8 mouse cellular contexts compared by ENCODE assay signal in the genomic region with DNA sequence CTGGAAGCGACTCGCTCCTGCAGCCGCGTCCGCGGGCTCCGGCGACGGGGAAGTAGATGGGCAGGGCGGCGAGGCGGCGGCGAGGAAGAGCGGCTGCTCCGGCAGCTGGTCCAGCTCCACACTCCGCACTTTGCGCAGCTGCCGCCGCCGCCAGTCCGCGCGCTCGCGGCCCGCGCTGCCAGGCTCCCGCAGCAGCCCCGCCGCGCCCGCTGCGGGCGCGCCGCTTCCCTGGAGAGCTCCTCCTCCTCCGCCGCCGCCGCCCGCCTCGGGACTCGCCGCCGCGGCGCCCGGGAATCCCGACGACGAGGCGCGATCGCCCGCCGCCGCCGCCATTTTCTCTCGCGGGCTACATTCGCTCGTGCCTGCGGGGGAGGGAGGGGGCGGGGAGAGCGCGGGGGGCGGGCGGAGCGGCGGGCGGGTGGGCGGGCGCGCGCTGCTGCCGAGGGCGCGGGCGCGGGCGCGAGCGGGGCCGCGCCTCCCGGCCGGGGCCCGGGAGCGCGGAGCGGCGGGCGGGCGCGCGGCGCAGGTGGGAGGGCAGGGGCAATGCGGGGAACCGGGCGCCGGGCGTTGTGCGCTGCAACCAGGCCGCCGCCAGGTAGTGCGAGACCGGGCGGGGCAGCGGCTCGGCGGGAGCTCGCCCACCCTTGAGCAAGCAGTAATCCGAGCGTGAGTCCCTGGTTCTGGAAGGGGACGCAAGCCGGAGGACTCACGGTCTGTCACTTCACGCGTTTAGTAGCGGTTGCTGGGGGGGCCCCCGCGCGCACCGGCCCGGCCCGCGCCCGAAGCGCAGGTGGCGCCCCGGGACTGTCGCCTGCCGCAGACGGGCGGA. TPM values are rescaled to one million over a fixed set of nuclear protein-coding genes. Genes with fewer than 3 reads are reported as not detected.
A peak's percentile ranks its signal among the peaks of the same experiment; 100 is the strongest.
DNase-seq lines count a peak whose midpoint lies in the region; ATAC-seq lines count a peak whose summit lies in the region.

Gene Map3k1 (minus strand): TSS at position 357 of the 829 bp plus-strand sequence.

- peak; percentile 54 to 63 for DNase-seq in CD8-positive naive resting alpha-beta T cell, adult 2 months (ENCODE audit: low read depth in 2 of 2, low spot score in 2 of 2)
- DNase-seq in brain, adult 2 months (ENCODE audit: low read depth, low spot score): peak; percentile 82
- peak; percentile 89 for DNase-seq in forebrain, embryonic 11.5 days (ENCODE audit: low spot score)
- peak; percentile 67 to 84 for DNase-seq in kidney, postnatal 36 days
- DNase-seq in thymus, postnatal 0 days (ENCODE audit: low spot score): peak; percentile 75

- H3K4me1 ChIP-seq in forebrain, embryonic 11.5 days (replicated peaks; ENCODE audit: control insufficient read depth, insufficient read depth, low read length): no peaks in the 10 kb centered on the region; the same call in 1 of the 2 replicates
- peaks cover 28% of the 10 kb centered on the region for H3K4me1 ChIP-seq in heart, embryonic 16.5 days (ENCODE audit: control insufficient read depth, insufficient read depth, low read length)
- H3K4me1 ChIP-seq in liver, embryonic 16.5 days (ENCODE audit: control insufficient read depth, low read depth, low read length): peaks cover 36% of the 10 kb centered on the region
- peaks cover 3% of the 10 kb centered on the region; the same call in 1 of the 2 replicates for H3K4me1 ChIP-seq in neural tube, embryonic 14.5 days (ENCODE audit: control insufficient read depth, insufficient read depth, low read length)

- peaks cover 2% of the 10 kb centered on the region; the same call in 1 of the 2 replicates for H3K27me3 ChIP-seq in forebrain, embryonic 11.5 days (ENCODE audit: control insufficient read depth, insufficient read depth, low read length)
- no peaks in the 10 kb centered on the region for H3K27me3 ChIP-seq in heart, embryonic 16.5 days (ENCODE audit: control insufficient read depth, insufficient read depth, low read length)
- H3K27me3 ChIP-seq in liver, embryonic 16.5 days (ENCODE audit: control insufficient read depth, insufficient read depth, low read depth, low read length): peaks cover 8% of the 10 kb centered on the region
- H3K27me3 ChIP-seq in neural tube, embryonic 14.5 days (ENCODE audit: control insufficient read depth, insufficient read depth, low read length): no peaks in the 10 kb centered on the region

- H3K4me3 ChIP-seq in forebrain, embryonic 11.5 days (ENCODE audit: low read depth, low read length): peak within 1 kb of the TSS; percentile 89
- peak within 1 kb of the TSS; percentile 94 for H3K4me3 ChIP-seq in heart, embryonic 16.5 days (ENCODE audit: low read length)
- peak within 1 kb of the TSS; percentile 97 for H3K4me3 ChIP-seq in liver, embryonic 16.5 days (ENCODE audit: low read depth, low read length)
- peak within 1 kb of the TSS; percentile 88 for H3K4me3 ChIP-seq in neural tube, embryonic 14.5 days (ENCODE audit: low read depth, low read length)

- peak; percentile 88 for ATAC-seq in forebrain, embryonic 11.5 days (replicated peaks; ENCODE audit: low FRiP score)
- ATAC-seq in heart, embryonic 16.5 days (replicated peaks; ENCODE audit: extremely low read depth, insufficient read depth, low FRiP score): peak; percentile 71
- peak; percentile 83 for ATAC-seq in liver, embryonic 16.5 days (ENCODE audit: low read depth)
- peak; percentile 86 for ATAC-seq in neural tube, embryonic 14.5 days (ENCODE audit: low read depth)

- peak within 1 kb of the TSS; percentile 88 for H3K4me2 ChIP-seq in forebrain, embryonic 11.5 days (ENCODE audit: low read depth, low read length, severe bottlenecking)
- peak within 1 kb of the TSS; percentile 81 for H3K4me2 ChIP-seq in heart, embryonic 16.5 days (ENCODE audit: low read depth, low read length)
- H3K4me2 ChIP-seq in liver, embryonic 16.5 days (ENCODE audit: low read depth, low read length): peak within 1 kb of the TSS; percentile 93
- H3K4me2 ChIP-seq in neural tube, embryonic 14.5 days (ENCODE audit: low read depth, low read length): peak within 1 kb of the TSS; percentile 89

- H3K9me3 ChIP-seq in forebrain, embryonic 11.5 days (ENCODE audit: control insufficient read depth, low read length): no peaks in the 10 kb centered on the region
- no peaks in the 10 kb centered on the region for H3K9me3 ChIP-seq in heart, embryonic 16.5 days (replicated peaks; ENCODE audit: control insufficient read depth, low read length)
- H3K9me3 ChIP-seq in liver, embryonic 16.5 days (replicated peaks; ENCODE audit: control insufficient read depth, low read length): no peaks in the 10 kb centered on the region
- H3K9me3 ChIP-seq in neural tube, embryonic 14.5 days (ENCODE audit: control insufficient read depth, low read length): no peaks in the 10 kb centered on the region

- WGBS in forebrain, embryonic 11.5 days: under 1% methylated on average over 72 of the region's 136 CpGs
- under 1% methylated on average over 95 of the region's 136 CpGs for WGBS in heart, embryonic 16.5 days
- under 1% methylated on average over 104 of the region's 136 CpGs for WGBS in liver, embryonic 16.5 days (ENCODE audit: insufficient replicate concordance)
- under 1% methylated on average over 65 of the region's 136 CpGs for WGBS in neural tube, embryonic 14.5 days

- peak within 1 kb of the TSS; percentile 94 for H3K27ac ChIP-seq in forebrain, embryonic 11.5 days (ENCODE audit: low read depth, low read length)
- H3K27ac ChIP-seq in heart, embryonic 16.5 days (ENCODE audit: low read length): peak within 1 kb of the TSS; percentile 95
- H3K27ac ChIP-seq in liver, embryonic 16.5 days (ENCODE audit: low read length): peak within 1 kb of the TSS; percentile 92
- H3K27ac ChIP-seq in neural tube, embryonic 14.5 days (ENCODE audit: low read depth, low read length): peak within 1 kb of the TSS; percentile 98

- no peaks in the 10 kb centered on the region for H3K36me3 ChIP-seq in forebrain, embryonic 11.5 days (ENCODE audit: control insufficient read depth, insufficient read depth, low read length)
- H3K36me3 ChIP-seq in heart, embryonic 16.5 days (ENCODE audit: control insufficient read depth, insufficient read depth): no peaks in the 10 kb centered on the region
- H3K36me3 ChIP-seq in liver, embryonic 16.5 days (ENCODE audit: control insufficient read depth, insufficient read depth): no peaks in the 10 kb centered on the region
- H3K36me3 ChIP-seq in neural tube, embryonic 14.5 days (ENCODE audit: control insufficient read depth, insufficient read depth, low read length): no peaks in the 10 kb centered on the region

- peak within 1 kb of the TSS; percentile 92 for H3K9ac ChIP-seq in forebrain, embryonic 11.5 days (ENCODE audit: low read length)
- H3K9ac ChIP-seq in heart, embryonic 16.5 days (ENCODE audit: low read length): peak within 1 kb of the TSS; percentile 95
- peak within 1 kb of the TSS; percentile 98 for H3K9ac ChIP-seq in liver, embryonic 16.5 days (ENCODE audit: low read depth, low read length)
- peak within 1 kb of the TSS; percentile 91 for H3K9ac ChIP-seq in neural tube, embryonic 14.5 days (replicated peaks; ENCODE audit: low read depth, low read length)

RNA-seq across cellular contexts. Expression of gene Map3k1, which starts in this region (rescaled TPM):
- 13.6 and 13.7 TPM in 2 replicates for polyA plus RNA-seq in forebrain, embryonic 11.5 days (2014; fragmentation: Nextera tagmentation; extraction: Ambion mirVana)
- polyA plus RNA-seq in heart, embryonic 16.5 days (2015; fragmentation: Nextera tagmentation; extraction: Ambion mirVana): 11.7 and 12.9 TPM in 2 replicates
- 12.8 and 13.7 TPM in 2 replicates for polyA plus RNA-seq in liver, embryonic 16.5 days (2015; fragmentation: Nextera tagmentation; extraction: Ambion mirVana)
- 14.8 and 16.4 TPM in 2 replicates for polyA plus RNA-seq in neural tube, embryonic 14.5 days (2014; fragmentation: Nextera tagmentation; extraction: Ambion mirVana)
- polyA plus RNA-seq in thymus, postnatal 0 days (2015; fragmentation: Nextera tagmentation; extraction: Ambion mirVana): 35.8 and 42.7 TPM in 2 replicates

Comparison
In these comparisons a context has a peak if more than half of its experiments do, and no peak if none do; other contexts are left out.
1. Peak in every context shown above with its lines: DNase-seq, ATAC-seq, H3K4me3 ChIP-seq and H3K27ac ChIP-seq.